Mouse (Mus musculus) lung, postnatal 0 days (tissue): ENCODE results near the gene Arsa.

ENCODE experiments used
- CTCF ChIP-seq: IDR thresholded peaks from 2 replicates; pipeline ENCODE4 v1.5.1; 2016; ENCODE audit warnings: antibody characterized with exemption, mild to moderate bottlenecking
- EP300 ChIP-seq: IDR thresholded peaks from 2 replicates; pipeline ENCODE4 v1.6.1; 2016; ENCODE audit warnings: antibody characterized with exemption, mild to moderate bottlenecking, control low read depth

DNA sequence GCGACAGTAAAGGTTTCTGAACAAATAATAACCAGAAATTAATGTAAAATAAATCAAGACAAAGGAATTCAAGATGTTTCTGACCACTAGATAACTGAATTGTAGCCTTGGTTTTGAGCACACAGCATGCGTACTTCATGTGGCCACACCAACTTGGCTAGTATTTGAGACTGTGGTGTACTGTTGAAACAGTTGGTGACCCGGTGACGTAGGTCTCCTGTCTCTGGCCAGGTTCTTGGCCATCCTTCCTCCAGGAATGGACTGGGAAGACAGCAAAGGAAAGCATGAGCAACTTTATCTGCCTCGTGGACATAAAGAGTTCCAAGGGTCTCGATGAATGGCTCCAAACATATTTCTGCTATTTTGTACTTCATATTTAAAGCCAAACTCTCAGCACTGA lies 45.4 kb downstream of the Arsa start:
- TF ChIP-seq EP300: no peak
- TF ChIP-seq CTCF: no peak
